Mouse (Mus musculus): ENCODE results near the gene Dnase1l1. TPM values are rescaled to one million over a fixed set of nuclear protein-coding genes. Genes with fewer than 3 reads are reported as not detected.

The Dnase1l1 gene
- polyA plus RNA-seq, 1 experiment from 2014 or later = 4.2 TPM

GRCm38 (mm10) chrX:74243807-74244206, 38.3 kb downstream of the Dnase1l1 start:
- H3K36me3 ChIP-seq (replicated peaks; ENCODE audit: control insufficient read depth, insufficient read depth, low read depth, low read length) = peaks cover 15% of the 10 kb centered on the region
- no peak overlapping the region for H3K27ac ChIP-seq (replicated peaks; ENCODE audit: low read depth, low read length)

GRCm38 (mm10) chrX:74243396-74243795, 38.7 kb downstream of the Dnase1l1 start:
- Histone ChIP-seq H3K4me2 (ENCODE audit: low read depth, low read length) (peak overlapping the region; percentile 48), H3K4me3 (ENCODE audit: low read depth, low read length) (no peak overlapping the region), H3K9me3 (replicated peaks; ENCODE audit: control insufficient read depth, low read length) (no peaks in the 10 kb centered on the region), H3K27ac (replicated peaks; ENCODE audit: low read depth, low read length) (no peak overlapping the region), H3K9ac (replicated peaks; ENCODE audit: low read length) (no peak overlapping the region), H3K36me3 (replicated peaks; ENCODE audit: control insufficient read depth, insufficient read depth, low read depth, low read length) (peaks cover 15% of the 10 kb centered on the region), H3K27me3 (ENCODE audit: control insufficient read depth, insufficient read depth, low read length) (no peaks in the 10 kb centered on the region), H3K4me1 (ENCODE audit: control insufficient read depth, insufficient read depth, low read length) (no peaks in the 10 kb centered on the region)
- WGBS = 93% methylated on average over 2 of the region's 2 CpGs
- DNase-seq (ENCODE audit: low spot score) = no peak
- ATAC-seq (replicated peaks; ENCODE audit: insufficient number of reproducible peaks, low FRiP score, low TSS enrichment, low read depth) = no peak

More at GRCm38 (mm10) chrX:74243807-74244206, 38.3 kb downstream of the Dnase1l1 start:
- Histone ChIP-seq H3K4me3 (ENCODE audit: low read depth, low read length) (peak overlapping the region; percentile 60), H3K27me3 (ENCODE audit: control insufficient read depth, insufficient read depth, low read length) (no peaks in the 10 kb centered on the region), H3K4me2 (ENCODE audit: low read depth, low read length) (peak overlapping the region; percentile 48), H3K9me3 (replicated peaks; ENCODE audit: control insufficient read depth, low read length) (no peaks in the 10 kb centered on the region), H3K9ac (replicated peaks; ENCODE audit: low read length) (peak overlapping the region; percentile 40), H3K4me1 (ENCODE audit: control insufficient read depth, insufficient read depth, low read length) (no peaks in the 10 kb centered on the region)
- ATAC-seq (replicated peaks; ENCODE audit: insufficient number of reproducible peaks, low FRiP score, low TSS enrichment, low read depth) (no peak), DNase-seq (ENCODE audit: low spot score) (no peak)
- 65% methylated on average over 3 of the region's 3 CpGs for WGBS

GRCm38 (mm10) chrX:74240332-74240731, 41.8 kb downstream of the Dnase1l1 start:
- WGBS = 94% methylated on average over 4 of the region's 4 CpGs
- Histone ChIP-seq H3K36me3 (replicated peaks; ENCODE audit: control insufficient read depth, insufficient read depth, low read depth, low read length) (peaks cover 19% of the 10 kb centered on the region), H3K27me3 (ENCODE audit: control insufficient read depth, insufficient read depth, low read length) (no peaks in the 10 kb centered on the region), H3K4me2 (ENCODE audit: low read depth, low read length) (no peak overlapping the region), H3K9me3 (replicated peaks; ENCODE audit: control insufficient read depth, low read length) (no peaks in the 10 kb centered on the region), H3K4me3 (ENCODE audit: low read depth, low read length) (no peak overlapping the region), H3K27ac (replicated peaks; ENCODE audit: low read depth, low read length) (no peak overlapping the region), H3K4me1 (ENCODE audit: control insufficient read depth, insufficient read depth, low read length) (no peaks in the 10 kb centered on the region), H3K9ac (replicated peaks; ENCODE audit: low read length) (no peak overlapping the region)
- ATAC-seq (replicated peaks; ENCODE audit: insufficient number of reproducible peaks, low FRiP score, low TSS enrichment, low read depth) (no peak), DNase-seq (ENCODE audit: low spot score) (no peak)

GRCm38 (mm10) chrX:74233196-74233595, 48.9 kb downstream of the Dnase1l1 start:
- Histone ChIP-seq H3K27ac (replicated peaks; ENCODE audit: low read depth, low read length) (no peak overlapping the region), H3K4me2 (ENCODE audit: low read depth, low read length) (no peak overlapping the region), H3K27me3 (ENCODE audit: control insufficient read depth, insufficient read depth, low read length) (no peaks in the 10 kb centered on the region), H3K4me3 (ENCODE audit: low read depth, low read length) (no peak overlapping the region), H3K9me3 (replicated peaks; ENCODE audit: control insufficient read depth, low read length) (no peaks in the 10 kb centered on the region), H3K36me3 (replicated peaks; ENCODE audit: control insufficient read depth, insufficient read depth, low read depth, low read length) (peaks cover 9% of the 10 kb centered on the region), H3K9ac (replicated peaks; ENCODE audit: low read length) (no peak overlapping the region), H3K4me1 (ENCODE audit: control insufficient read depth, insufficient read depth, low read length) (no peaks in the 10 kb centered on the region)
- no peak for ATAC-seq (replicated peaks; ENCODE audit: insufficient number of reproducible peaks, low FRiP score, low TSS enrichment, low read depth)
- DNase-seq (ENCODE audit: low spot score) = no peak
- WGBS = 90% methylated on average over 5 of the region's 5 CpGs

GRCm38 (mm10) chrX:74230038-74230437, 52.1 kb downstream of the Dnase1l1 start:
- no peak overlapping the region for H3K4me3 ChIP-seq (ENCODE audit: low read depth, low read length)
- H3K36me3 ChIP-seq (replicated peaks; ENCODE audit: control insufficient read depth, insufficient read depth, low read depth, low read length) = peaks cover 17% of the 10 kb centered on the region
- ATAC-seq (replicated peaks; ENCODE audit: insufficient number of reproducible peaks, low FRiP score, low TSS enrichment, low read depth) = no peak
- no peaks in the 10 kb centered on the region for H3K27me3 ChIP-seq (ENCODE audit: control insufficient read depth, insufficient read depth, low read length)
- no peaks in the 10 kb centered on the region for H3K9me3 ChIP-seq (replicated peaks; ENCODE audit: control insufficient read depth, low read length)
- 71% methylated on average over 1 of the region's 1 CpGs for WGBS
- H3K27ac ChIP-seq (replicated peaks; ENCODE audit: low read depth, low read length) = no peak overlapping the region
- H3K4me1 ChIP-seq (ENCODE audit: control insufficient read depth, insufficient read depth, low read length) = no peaks in the 10 kb centered on the region
- no peak for DNase-seq (ENCODE audit: low spot score)
- no peak overlapping the region for H3K9ac ChIP-seq (replicated peaks; ENCODE audit: low read length)
- no peak overlapping the region for H3K4me2 ChIP-seq (ENCODE audit: low read depth, low read length)

Small RNA genes lying within 50 kb of the gene (microRNA-seq; reads per million reads assigned to microRNA genes)
- gene Mir7091 (ENCODE audit: borderline number of aligned reads) (not detected), gene Mir7092 (ENCODE audit: borderline number of aligned reads) (not detected)

Other genes with a start within 250 kb of the Dnase1l1 start
- not detected in 2 replicates for gene Opn1mw, start 154.9 kb downstream of the Dnase1l1 start, polyA plus RNA-seq (2014; fragmentation: Nextera tagmentation; extraction: Ambion mirVana)
- 12.4 and 13.1 TPM in 2 replicates for gene Mecp2, start 147.0 kb downstream of the Dnase1l1 start, polyA plus RNA-seq (2014; fragmentation: Nextera tagmentation; extraction: Ambion mirVana)
- not detected in 2 replicates for gene Tex28, start 114.5 kb downstream of the Dnase1l1 start, polyA plus RNA-seq (2014; fragmentation: Nextera tagmentation; extraction: Ambion mirVana)
- not detected in 2 replicates for gene Tktl1, start 105.1 kb downstream of the Dnase1l1 start, polyA plus RNA-seq (2014; fragmentation: Nextera tagmentation; extraction: Ambion mirVana)
- 267 and 289 TPM in 2 replicates for gene Flna, start 32.5 kb downstream of the Dnase1l1 start, polyA plus RNA-seq (2014; fragmentation: Nextera tagmentation; extraction: Ambion mirVana)
- 29.3 and 31.8 TPM in 2 replicates for gene Emd, start 27.6 kb downstream of the Dnase1l1 start, polyA plus RNA-seq (2014; fragmentation: Nextera tagmentation; extraction: Ambion mirVana)
- 846 and 890 TPM in 2 replicates for gene Rpl10, start 11.5 kb downstream of the Dnase1l1 start, polyA plus RNA-seq (2014; fragmentation: Nextera tagmentation; extraction: Ambion mirVana)
- gene Taz, start 425 bp downstream of the Dnase1l1 start, polyA plus RNA-seq (2014; fragmentation: Nextera tagmentation; extraction: Ambion mirVana) = 62.0 and 65.2 TPM in 2 replicates
- gene Atp6ap1, start 14.8 kb upstream of the Dnase1l1 start, polyA plus RNA-seq (2014; fragmentation: Nextera tagmentation; extraction: Ambion mirVana) = 93.0 and 107 TPM in 2 replicates
- gene Gdi1, start 22.7 kb upstream of the Dnase1l1 start, polyA plus RNA-seq (2014; fragmentation: Nextera tagmentation; extraction: Ambion mirVana) = 231 and 262 TPM in 2 replicates
- 56.4 and 56.6 TPM in 2 replicates for gene Fam50a, start 30.7 kb upstream of the Dnase1l1 start, polyA plus RNA-seq (2014; fragmentation: Nextera tagmentation; extraction: Ambion mirVana)
- 11.2 and 11.3 TPM in 2 replicates for gene Plxna3, start 46.7 kb upstream of the Dnase1l1 start, polyA plus RNA-seq (2014; fragmentation: Nextera tagmentation; extraction: Ambion mirVana)
- gene Lage3, start 71.3 kb upstream of the Dnase1l1 start, polyA plus RNA-seq (2014; fragmentation: Nextera tagmentation; extraction: Ambion mirVana) = 128 and 130 TPM in 2 replicates
- 63.2 and 65.7 TPM in 2 replicates for gene Ubl4a, start 90.9 kb upstream of the Dnase1l1 start, polyA plus RNA-seq (2014; fragmentation: Nextera tagmentation; extraction: Ambion mirVana)
- 11.4 and 13.6 TPM in 2 replicates for gene Slc10a3, start 91.0 kb upstream of the Dnase1l1 start, polyA plus RNA-seq (2014; fragmentation: Nextera tagmentation; extraction: Ambion mirVana)
- 26.7 and 27.6 TPM in 2 replicates for gene Fam3a, start 110.9 kb upstream of the Dnase1l1 start, polyA plus RNA-seq (2014; fragmentation: Nextera tagmentation; extraction: Ambion mirVana)
- gene Ikbkg, start 111.0 kb upstream of the Dnase1l1 start, polyA plus RNA-seq (2014; fragmentation: Nextera tagmentation; extraction: Ambion mirVana) = 22.0 and 22.2 TPM in 2 replicates
- 54.2 and 59.2 TPM in 2 replicates for gene G6pdx, start 146.9 kb upstream of the Dnase1l1 start, polyA plus RNA-seq (2014; fragmentation: Nextera tagmentation; extraction: Ambion mirVana)
- gene Gm6880, start 199.1 kb upstream of the Dnase1l1 start, polyA plus RNA-seq (2014; fragmentation: Nextera tagmentation; extraction: Ambion mirVana) = not detected in 2 replicates